Mouse (Mus musculus) liver, adult 2 months (tissue): ENCODE measurements around the gene Tmem184b.

Source experiments
- CTCF ChIP-seq: fragments of 200-500 bp; IDR thresholded peaks from 2 replicates; pipeline ENCODE4 v1.5.1; 2011; ENCODE audit warnings: low read depth, low read length, control low read depth
- POLR2A ChIP-seq: fragments of 200-500 bp; IDR thresholded peaks from 2 replicates; pipeline ENCODE4 v1.6.1; 2011; ENCODE audit warnings: low read length, control low read depth; ENCODE audit not compliant: insufficient read depth; ENCODE audit errors: extremely low read depth

DNA sequence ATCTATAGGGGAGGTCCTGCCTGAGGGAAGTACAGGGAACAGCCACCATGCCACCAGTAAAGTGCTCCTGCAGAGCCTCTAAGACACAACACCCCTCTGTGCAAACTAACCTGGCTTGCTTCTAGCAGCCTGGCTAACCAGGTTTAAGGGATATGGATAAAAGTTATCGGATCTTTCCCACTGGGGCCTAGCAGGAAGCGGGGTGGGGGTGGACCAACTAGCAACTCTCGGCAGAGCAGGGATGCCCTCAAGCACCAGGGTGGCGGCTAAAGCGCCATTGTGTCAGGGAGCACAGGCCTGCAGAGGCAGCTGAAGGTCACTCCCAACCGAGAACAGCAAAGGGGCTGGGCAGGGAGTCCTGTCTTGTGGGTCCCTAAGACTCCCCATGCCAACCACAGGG, 39.2 kb downstream of the Tmem184b start:
- TF ChIP-seq CTCF (no peak), POLR2A (no peak)
